Mouse (Mus musculus) pancreas, adult 10 weeks (tissue): ENCODE results near the gene Cbfa2t2. TPM values are rescaled to one million over a fixed set of nuclear protein-coding genes. Genes with fewer than 3 reads are reported as not detected.

ENCODE experiments used
- polyA plus RNA-seq: library from polyadenylated mRNA; stranded (reverse); fragments of 350-450 nt; fragmentation: Illumina TruSeq; extraction: RNeasy Lipid Tissue Mini Kit (QIAGEN cat#74804); gene quantifications from one replicate; pipeline ENCODE4 v1.2.3, GENCODE M21; 2015; ENCODE audit warnings: low read depth, low replicate concordance; ENCODE audit not compliant: insufficient read depth

Cbfa2t2 gene
- polyA plus RNA-seq: 2.5 TPM

DNA sequence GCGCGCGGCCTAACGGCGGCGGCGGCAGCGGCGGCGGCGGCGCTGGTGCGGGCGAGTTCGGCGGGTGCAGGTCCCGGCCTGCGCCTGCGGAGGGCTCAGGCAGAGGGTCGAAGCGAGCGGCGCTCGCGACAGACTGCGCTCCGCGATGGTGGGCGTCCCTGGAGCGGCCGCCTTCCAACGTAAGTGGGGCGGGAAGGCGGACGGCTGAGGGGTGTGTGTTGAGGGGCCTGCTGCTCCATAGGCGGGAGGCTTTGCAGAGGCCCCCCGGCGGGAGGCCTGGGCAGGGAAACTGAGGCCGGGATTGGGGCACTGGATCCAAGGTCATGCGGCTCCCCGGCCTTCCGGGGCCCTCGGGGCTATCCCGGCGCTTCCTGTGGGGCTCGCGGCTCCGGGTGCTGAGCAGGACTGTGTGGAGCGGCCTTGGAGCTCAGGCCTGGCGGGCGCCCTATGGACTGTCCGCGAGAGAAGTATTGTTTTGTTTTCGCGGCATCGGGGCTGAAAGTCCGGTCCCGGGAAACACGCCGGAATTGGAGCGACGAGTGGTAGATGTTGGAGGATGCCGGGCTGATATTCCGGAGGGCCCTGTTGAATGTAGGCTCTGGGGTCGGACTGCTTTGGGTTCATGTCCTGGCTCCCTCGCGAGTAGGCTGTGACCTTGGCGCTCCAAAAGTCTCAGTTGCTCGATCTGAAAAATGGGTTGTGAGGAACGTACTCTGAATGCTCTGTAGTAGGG lies at the start of gene Cbfa2t2:
TSS of gene Cbfa2t2 (plus strand) at position 24 of the 733 bp plus-strand sequence.

DNA sequence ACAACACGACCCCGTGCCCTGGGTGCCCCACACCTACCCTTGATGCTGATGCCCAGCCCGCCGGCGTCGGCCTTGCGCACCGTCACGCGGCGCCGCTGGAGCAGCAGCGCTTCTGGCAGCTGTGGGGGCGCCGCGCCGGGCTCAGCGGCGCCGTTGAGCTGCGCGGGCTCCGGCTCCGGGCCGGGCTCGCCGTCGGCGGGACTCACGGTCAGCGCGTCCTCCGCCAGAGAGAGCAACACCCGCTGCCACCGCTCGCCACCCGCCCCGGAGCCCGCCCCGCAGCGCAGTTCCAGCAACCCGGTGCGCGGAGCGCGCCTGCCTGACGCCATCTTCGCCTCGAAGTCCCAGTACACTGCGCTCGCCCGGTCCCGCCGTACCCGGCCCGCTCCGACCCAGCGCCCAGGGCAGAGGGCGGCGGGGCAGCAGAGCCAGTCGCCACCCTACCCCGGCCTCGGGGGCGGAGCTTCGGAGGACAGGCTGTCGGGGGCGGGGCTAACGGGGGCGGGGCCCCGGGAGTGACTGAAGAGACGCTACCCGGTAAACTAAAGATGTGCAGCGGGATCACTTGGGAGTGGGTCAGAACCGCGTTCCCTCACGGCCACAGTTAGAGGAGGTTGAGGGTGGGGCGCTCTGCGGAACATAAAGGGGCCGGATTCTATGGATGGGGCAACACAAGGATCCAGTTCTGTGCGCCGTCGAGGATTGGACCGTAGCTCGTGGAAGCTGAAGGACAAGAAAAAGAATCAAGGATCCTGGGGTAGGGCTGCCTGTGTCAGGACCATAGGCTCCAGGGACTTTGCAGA lies 28.4 kb upstream of the Cbfa2t2 start, which contains the start of gene Snta1:
TSS of gene Snta1 (minus strand) at position 457 of the 803 bp plus-strand sequence.

DNA sequence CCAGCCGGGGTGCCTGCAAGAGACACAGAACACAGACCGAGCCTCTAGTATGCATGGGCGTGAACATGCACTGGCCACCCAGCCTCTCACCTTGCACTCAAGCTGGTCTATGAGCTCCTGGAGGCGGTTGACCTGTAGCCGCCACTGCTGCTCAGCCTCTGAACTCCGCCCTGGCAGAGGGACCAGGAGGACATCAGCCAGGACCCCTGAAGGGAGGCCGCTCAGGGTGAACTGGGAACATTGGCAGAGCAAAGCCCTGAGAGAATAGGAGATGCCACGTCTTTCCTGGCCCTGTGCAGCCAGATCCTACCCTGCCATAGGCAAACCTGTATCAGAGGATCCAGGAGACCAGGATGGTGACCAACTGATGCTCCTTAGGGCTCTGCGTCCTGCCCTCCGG lies 110.4 kb downstream of the Cbfa2t2 start, which contains the start of gene 1700003F12Rik:
TSS of gene 1700003F12Rik (plus strand) at position 375 of the 400 bp plus-strand sequence.

DNA sequence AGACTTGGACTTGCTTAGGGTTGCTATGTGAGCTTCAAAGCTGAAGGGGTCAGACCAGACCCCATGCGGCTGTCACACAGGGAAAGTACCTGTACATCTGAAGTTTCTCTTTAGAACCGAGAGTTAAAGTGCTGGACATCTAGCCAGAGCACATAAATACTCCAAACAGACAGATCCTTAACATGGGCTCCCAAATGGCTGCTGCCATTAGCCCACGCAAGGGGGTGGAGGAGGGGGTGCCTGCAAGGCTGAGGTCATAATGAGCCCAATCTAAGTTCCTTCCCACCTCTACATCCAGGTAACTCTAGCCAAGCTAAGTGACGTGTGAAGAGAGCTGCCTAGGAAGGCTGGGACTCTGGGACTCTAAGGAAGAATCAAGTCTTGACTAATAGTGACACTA lies 115.2 kb downstream of the Cbfa2t2 start, which contains the start of gene Actl10:
TSS of gene Actl10 (plus strand) at position 301 of the 400 bp plus-strand sequence.

DNA sequence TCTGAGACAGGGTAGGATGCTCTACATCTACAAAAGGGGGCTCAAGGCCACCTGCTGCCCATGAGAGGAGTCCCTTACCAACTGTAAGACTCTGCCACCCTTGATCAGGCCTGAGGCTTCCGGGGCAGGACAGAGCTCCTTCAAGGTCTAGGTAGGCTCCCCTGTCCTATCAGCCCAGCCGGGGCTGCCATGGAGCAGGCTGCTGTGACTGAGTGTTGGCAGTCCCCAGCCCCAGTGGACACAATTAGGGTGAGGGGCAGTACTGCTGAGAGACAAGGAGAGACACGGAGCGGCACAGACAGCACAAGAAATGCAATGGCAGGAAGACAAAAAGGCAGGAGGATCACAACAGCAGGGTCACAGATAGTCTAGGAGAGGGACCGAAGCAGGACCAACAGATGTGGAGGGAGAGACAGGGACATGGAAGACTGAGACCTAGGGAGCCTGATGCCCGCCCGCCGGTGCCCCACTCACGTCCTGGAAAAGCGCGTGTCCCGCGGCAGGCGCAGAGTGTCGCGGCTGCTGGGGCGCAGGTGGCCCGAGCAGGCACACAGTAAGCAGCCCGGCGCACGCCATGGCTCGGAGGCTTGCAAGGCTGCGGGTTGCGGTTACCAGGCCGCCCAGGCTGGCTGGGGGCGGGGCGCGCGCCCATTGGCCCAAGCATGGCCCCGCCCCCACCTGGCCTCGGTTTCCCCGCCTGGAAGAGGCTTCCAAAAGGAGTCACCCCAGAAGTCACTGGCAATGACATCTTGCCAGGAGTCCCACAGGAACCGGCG lies 122.2 kb downstream of the Cbfa2t2 start, which contains the start of gene Necab3:
TSS of gene Necab3 (minus strand) at position 627 of the 776 bp plus-strand sequence.

DNA sequence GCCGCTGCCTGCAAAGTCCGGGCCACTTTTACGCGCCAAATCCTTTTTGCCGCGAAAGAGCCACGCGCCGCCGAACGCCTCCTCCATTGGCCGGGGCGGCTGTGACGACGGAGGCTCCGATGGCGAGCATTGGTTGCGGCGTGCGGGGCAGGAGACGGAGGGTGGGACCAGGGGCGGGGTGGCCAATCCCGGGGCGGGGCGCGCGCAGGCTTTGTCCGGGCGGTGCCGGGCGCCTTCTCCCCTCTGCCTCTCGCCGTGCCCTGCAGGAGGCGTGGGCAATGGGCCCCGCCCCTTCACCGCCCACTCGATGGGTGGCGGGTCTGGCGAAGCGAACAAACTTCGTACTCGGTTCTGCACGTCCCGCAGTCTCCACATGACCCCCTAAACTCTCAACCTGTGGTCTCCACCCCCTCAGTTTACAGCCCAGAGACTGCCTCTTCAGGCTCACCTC lies 133.6 kb downstream of the Cbfa2t2 start, which contains the start of gene E2f1:
TSS of gene E2f1 (minus strand) at position 57 of the 451 bp plus-strand sequence.

Other genes starting within 250 kb of the Cbfa2t2 start
- not detected for gene Bpifb1, start 245.7 kb upstream of the Cbfa2t2 start, polyA plus RNA-seq
- gene Bpifb5, start 212.7 kb upstream of the Cbfa2t2 start, polyA plus RNA-seq: not detected
- gene Bpifb9a, start 178.6 kb upstream of the Cbfa2t2 start, polyA plus RNA-seq: not detected
- not detected for gene Bpifb9b, start 129.3 kb upstream of the Cbfa2t2 start, polyA plus RNA-seq
- 3.8 TPM for gene Cdk5rap1, start 63.5 kb upstream of the Cbfa2t2 start, polyA plus RNA-seq
- gene Snta1, start 28.4 kb upstream of the Cbfa2t2 start, polyA plus RNA-seq: 4.6 TPM
- not detected for gene 1700003F12Rik, start 110.6 kb downstream of the Cbfa2t2 start, polyA plus RNA-seq
- not detected for gene Actl10, start 115.3 kb downstream of the Cbfa2t2 start, polyA plus RNA-seq
- not detected for gene Necab3, start 122.4 kb downstream of the Cbfa2t2 start, polyA plus RNA-seq
- 1.2 TPM for gene E2f1, start 133.4 kb downstream of the Cbfa2t2 start, polyA plus RNA-seq
- 4.9 TPM for gene Pxmp4, start 167.2 kb downstream of the Cbfa2t2 start, polyA plus RNA-seq
- 1.0 TPM for gene Zfp341, start 176.8 kb downstream of the Cbfa2t2 start, polyA plus RNA-seq
- gene 4930519P11Rik, start 177.0 kb downstream of the Cbfa2t2 start, polyA plus RNA-seq: not detected
- gene Chmp4b, start 215.2 kb downstream of the Cbfa2t2 start, polyA plus RNA-seq: 35.4 TPM